Mouse (Mus musculus): ENCODE measurements around the gene Ppfia1. TPM values are rescaled to one million over a fixed set of nuclear protein-coding genes. Genes with fewer than 3 reads are reported as not detected.

The Ppfia1 gene
- polyA plus RNA-seq, 1 experiment from 2014 or later, result 14.1 TPM

- H3K27ac ChIP-seq, result no peak overlapping the region
- WGBS (ENCODE audit: insufficient replicate concordance), result 82% methylated on average over 9 of the region's 9 CpGs
- no peak for DNase-seq
- H3K4me3 ChIP-seq (replicated peaks), result no peak overlapping the region
- H3K9ac ChIP-seq, result no peak overlapping the region
- H3K27me3 ChIP-seq, result no peaks in the 10 kb centered on the region
- no peaks in the 10 kb centered on the region for H3K4me1 ChIP-seq (replicated peaks)
- no peak overlapping the region for H3K4me2 ChIP-seq
- H3K9me3 ChIP-seq (replicated peaks), result no peaks in the 10 kb centered on the region
- no peak for ATAC-seq (ENCODE audit: low read depth)
- H3K36me3 ChIP-seq, result peaks cover 86% of the 10 kb centered on the region
Measured at GRCm38 (mm10) chr7:144450661-144451060, 102.9 kb downstream of the Ppfia1 start.

DNA sequence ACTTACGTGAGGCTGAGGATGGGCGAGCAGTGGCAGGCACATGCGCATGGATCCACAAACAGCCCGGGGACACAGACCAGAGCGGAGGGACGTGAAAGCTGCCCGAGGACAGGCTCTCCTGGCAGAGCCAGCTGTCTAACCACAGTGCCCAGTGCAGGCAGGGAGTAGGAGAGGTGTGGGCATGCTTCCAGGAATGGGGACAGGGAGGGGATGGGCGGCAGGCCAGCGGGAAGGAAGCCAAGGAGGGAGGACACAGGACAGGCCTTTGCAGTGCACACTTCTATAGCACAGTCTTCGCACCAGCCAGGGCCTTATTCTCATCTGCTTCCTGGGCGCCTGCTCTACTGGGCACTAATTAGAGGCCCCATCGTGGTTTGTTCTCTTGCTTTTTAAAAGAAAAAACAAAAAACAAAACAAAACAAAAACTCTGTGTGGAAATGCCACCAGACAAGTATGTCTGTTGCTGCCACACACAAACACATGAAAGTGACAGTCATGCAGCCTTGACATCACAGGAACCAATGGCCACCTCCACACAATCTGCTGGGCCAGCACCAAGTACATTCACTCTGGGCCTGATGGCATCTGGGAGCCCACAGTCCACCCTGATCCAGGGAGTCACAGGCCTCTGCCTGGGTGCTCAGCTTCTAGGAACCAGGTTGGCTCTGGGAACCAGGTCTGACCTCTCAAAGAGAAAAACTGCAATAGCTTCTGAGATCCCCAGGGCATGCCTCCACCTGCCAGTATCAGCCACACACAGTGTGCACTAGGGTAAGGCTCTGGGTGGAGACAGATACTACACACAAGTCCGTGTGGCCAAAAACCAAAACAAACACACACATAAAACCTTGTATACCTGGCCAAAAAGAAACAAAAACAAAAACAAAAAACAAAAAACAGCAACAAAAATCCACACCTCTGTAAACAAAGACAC lies 103.6 kb downstream of the Ppfia1 start:
- DNase-seq, result no peak
- Histone ChIP-seq H3K9me3 (replicated peaks) (no peaks in the 10 kb centered on the region), H3K4me2 (no peak overlapping the region), H3K27ac (no peak overlapping the region), H3K36me3 (peaks cover 86% of the 10 kb centered on the region), H3K9ac (no peak overlapping the region), H3K27me3 (no peaks in the 10 kb centered on the region), H3K4me1 (replicated peaks) (no peaks in the 10 kb centered on the region), H3K4me3 (replicated peaks) (no peak overlapping the region)
- no peak for ATAC-seq (ENCODE audit: low read depth)
- 86% methylated on average over 13 of the region's 13 CpGs for WGBS (ENCODE audit: insufficient replicate concordance)

GRCm38 (mm10) chr7:144448186-144448585 lies 105.3 kb downstream of the Ppfia1 start:
- Histone ChIP-seq H3K4me3 (replicated peaks) (no peak overlapping the region), H3K27ac (no peak overlapping the region), H3K4me1 (replicated peaks) (no peaks in the 10 kb centered on the region), H3K9ac (no peak overlapping the region), H3K36me3 (peaks cover 71% of the 10 kb centered on the region), H3K4me2 (no peak overlapping the region), H3K9me3 (replicated peaks) (no peaks in the 10 kb centered on the region), H3K27me3 (no peaks in the 10 kb centered on the region)
- DNase-seq, result no peak
- 66% methylated on average over 1 of the region's 1 CpGs for WGBS (ENCODE audit: insufficient replicate concordance)
- ATAC-seq (ENCODE audit: low read depth), result no peak

DNA sequence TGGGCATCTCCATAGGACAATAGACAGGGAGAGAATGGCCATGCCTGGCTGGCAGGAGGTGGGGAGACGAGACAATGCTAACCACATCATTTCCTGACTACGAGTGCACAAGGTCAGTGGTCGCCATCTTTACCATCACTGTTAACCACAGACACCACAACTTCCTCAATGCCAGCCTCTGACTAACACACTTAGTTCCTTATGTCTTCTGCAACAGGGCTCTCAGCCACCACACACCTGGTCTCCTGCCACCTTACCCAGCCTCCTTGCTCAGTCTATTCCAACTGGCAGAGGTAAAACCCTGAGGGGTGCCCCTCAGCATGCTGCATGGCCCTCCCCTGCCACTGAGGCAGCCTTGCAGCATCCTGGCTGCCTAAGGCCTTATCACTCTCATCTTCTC lies 106.4 kb downstream of the Ppfia1 start:
- no peak overlapping the region for H3K9ac ChIP-seq
- H3K4me2 ChIP-seq, result no peak overlapping the region
- DNase-seq, result no peak
- peak; percentile 32; the same call in 1 of the 2 replicates for ATAC-seq (ENCODE audit: low read depth)
- no peaks in the 10 kb centered on the region for H3K4me1 ChIP-seq (replicated peaks)
- no peaks in the 10 kb centered on the region for H3K27me3 ChIP-seq
- 10% methylated on average over 3 of the region's 3 CpGs for WGBS (ENCODE audit: insufficient replicate concordance)
- H3K9me3 ChIP-seq (replicated peaks), result no peaks in the 10 kb centered on the region
- peaks cover 66% of the 10 kb centered on the region for H3K36me3 ChIP-seq
- H3K4me3 ChIP-seq (replicated peaks), result no peak overlapping the region
- H3K27ac ChIP-seq, result no peak overlapping the region

- Histone ChIP-seq H3K9ac (no peak overlapping the region), H3K4me3 (replicated peaks) (no peak overlapping the region), H3K9me3 (replicated peaks) (no peaks in the 10 kb centered on the region), H3K4me2 (no peak overlapping the region), H3K36me3 (peaks cover 67% of the 10 kb centered on the region), H3K27me3 (no peaks in the 10 kb centered on the region), H3K4me1 (replicated peaks) (no peaks in the 10 kb centered on the region), H3K27ac (no peak overlapping the region)
- WGBS (ENCODE audit: insufficient replicate concordance), result 45% methylated on average over 7 of the region's 7 CpGs
- ATAC-seq (ENCODE audit: low read depth) (no peak), DNase-seq (no peak)
Measured at GRCm38 (mm10) chr7:144444788-144445187, 108.7 kb downstream of the Ppfia1 start.

GRCm38 (mm10) chr7:144441976-144442375 lies 111.6 kb downstream of the Ppfia1 start:
- WGBS (ENCODE audit: insufficient replicate concordance), result 69% methylated on average over 4 of the region's 4 CpGs
- Histone ChIP-seq H3K4me3 (replicated peaks) (no peak overlapping the region), H3K27ac (no peak overlapping the region), H3K9ac (no peak overlapping the region), H3K4me2 (no peak overlapping the region), H3K36me3 (peaks cover 74% of the 10 kb centered on the region), H3K9me3 (replicated peaks) (no peaks in the 10 kb centered on the region), H3K27me3 (no peaks in the 10 kb centered on the region), H3K4me1 (replicated peaks) (no peaks in the 10 kb centered on the region)
- no peak for DNase-seq
- no peak for ATAC-seq (ENCODE audit: low read depth)

- peaks cover 80% of the 10 kb centered on the region for H3K36me3 ChIP-seq
Measured at GRCm38 (mm10) chr7:144441466-144441865, 112.1 kb downstream of the Ppfia1 start.

GRCm38 (mm10) chr7:144438811-144439210 lies 114.7 kb downstream of the Ppfia1 start:
- H3K4me2 ChIP-seq, result no peak overlapping the region
- H3K4me3 ChIP-seq (replicated peaks), result no peak overlapping the region
- no peak overlapping the region for H3K27ac ChIP-seq
- ATAC-seq (ENCODE audit: low read depth) (no peak), DNase-seq (no peak)
- H3K4me1 ChIP-seq (replicated peaks), result no peaks in the 10 kb centered on the region
- peaks cover 69% of the 10 kb centered on the region for H3K36me3 ChIP-seq
- WGBS (ENCODE audit: insufficient replicate concordance), result 93% methylated on average over 7 of the region's 7 CpGs
- H3K9ac ChIP-seq, result no peak overlapping the region
- H3K27me3 ChIP-seq, result no peaks in the 10 kb centered on the region
- H3K9me3 ChIP-seq (replicated peaks), result no peaks in the 10 kb centered on the region

More at GRCm38 (mm10) chr7:144441466-144441865, 112.1 kb downstream of the Ppfia1 start:
- H3K27ac ChIP-seq, result no peak overlapping the region
- ATAC-seq (ENCODE audit: low read depth) (no peak), DNase-seq (no peak)
- no peaks in the 10 kb centered on the region for H3K9me3 ChIP-seq (replicated peaks)
- H3K4me1 ChIP-seq (replicated peaks), result no peaks in the 10 kb centered on the region
- 75% methylated on average over 11 of the region's 11 CpGs for WGBS (ENCODE audit: insufficient replicate concordance)
- H3K4me3 ChIP-seq (replicated peaks), result no peak overlapping the region
- H3K4me2 ChIP-seq, result no peak overlapping the region
- H3K9ac ChIP-seq, result no peak overlapping the region
- no peaks in the 10 kb centered on the region for H3K27me3 ChIP-seq

- Histone ChIP-seq H3K9ac (no peak overlapping the region), H3K27ac (no peak overlapping the region), H3K36me3 (peaks cover 22% of the 10 kb centered on the region), H3K9me3 (replicated peaks) (no peaks in the 10 kb centered on the region), H3K4me1 (replicated peaks) (no peaks in the 10 kb centered on the region), H3K27me3 (peaks cover 4% of the 10 kb centered on the region; the same call in 1 of the 2 replicates), H3K4me3 (replicated peaks) (no peak overlapping the region), H3K4me2 (no peak overlapping the region)
- 71% methylated on average over 2 of the region's 2 CpGs for WGBS (ENCODE audit: insufficient replicate concordance)
- DNase-seq (no peak), ATAC-seq (ENCODE audit: low read depth) (no peak)
Measured at GRCm38 (mm10) chr7:144432920-144433319, 120.6 kb downstream of the Ppfia1 start.

GRCm38 (mm10) chr7:144427460-144427859 lies 126.1 kb downstream of the Ppfia1 start:
- DNase-seq (no peak), ATAC-seq (ENCODE audit: low read depth) (no peak)
- Histone ChIP-seq H3K27ac (no peak overlapping the region), H3K9ac (no peak overlapping the region), H3K4me1 (replicated peaks) (peaks cover 4% of the 10 kb centered on the region), H3K4me2 (no peak overlapping the region), H3K27me3 (peaks cover 18% of the 10 kb centered on the region), H3K9me3 (replicated peaks) (no peaks in the 10 kb centered on the region), H3K4me3 (replicated peaks) (no peak overlapping the region), H3K36me3 (no peaks in the 10 kb centered on the region)
- 72% methylated on average over 3 of the region's 3 CpGs for WGBS (ENCODE audit: insufficient replicate concordance)

Measured in liver, embryonic 13.5 days (tissue).